Mouse (Mus musculus) heart, embryonic 13.5 days (tissue): ENCODE results near the gene Zbtb7b. TPM values are rescaled to one million over a fixed set of nuclear protein-coding genes. Genes with fewer than 3 reads are reported as not detected.

Experiments
- ATAC-seq: fragments of 200-750 bp; cut with Nextera tagmentation; 2 replicates; pipeline ENCODE4 v1.8.0; 2017; ENCODE audit warnings: moderate TSS enrichment; ENCODE audit not compliant: insufficient number of reproducible peaks, low FRiP score, low TSS enrichment; ENCODE audit errors: extremely low read depth
- H3K27ac ChIP-seq: fragments of 300-500 bp; sonication (generic); replicated peaks from 2 replicates; pipeline ENCODE4 v1.5.1; 2015; ENCODE audit warnings: moderate library complexity, mild to moderate bottlenecking, inconsistent platforms
- H3K27me3 ChIP-seq: fragments of 300-500 bp; sonication (generic); replicated peaks from 2 replicates; pipeline ENCODE4 v1.6.1; 2015; ENCODE audit warnings: mild to moderate bottlenecking, inconsistent platforms
- H3K36me3 ChIP-seq: fragments of 300-500 bp; sonication (generic); 2 replicates; pipeline ENCODE4 v1.6.1; 2015; ENCODE audit warnings: mild to moderate bottlenecking, inconsistent platforms
- H3K4me1 ChIP-seq: fragments of 300-500 bp; sonication (generic); 2 replicates; pipeline ENCODE4 v1.6.1; 2015; ENCODE audit warnings: inconsistent platforms
- H3K4me2 ChIP-seq: fragments of 300-500 bp; sonication (generic); 2 replicates; pipeline ENCODE4 v1.6.1; 2015; ENCODE audit warnings: inconsistent platforms, mild to moderate bottlenecking, moderate library complexity
- H3K4me3 ChIP-seq: fragments of 300-500 bp; sonication (generic); 2 replicates; pipeline ENCODE4 v1.5.1; 2015; ENCODE audit warnings: moderate library complexity, mild to moderate bottlenecking, inconsistent platforms
- H3K9ac ChIP-seq: fragments of 300-500 bp; sonication (generic); 2 replicates; pipeline ENCODE4 v1.6.1; 2015; ENCODE audit warnings: inconsistent platforms, mild to moderate bottlenecking, moderate library complexity
- H3K9me3 ChIP-seq: fragments of 300-500 bp; sonication (generic); 2 replicates; pipeline ENCODE4 v1.6.1; 2016; ENCODE audit warnings: inconsistent platforms
- WGBS: fragments of 180-500 bp; shearing (Covaris S2); methylation state at CpG from one replicate; pipeline ENCODE4 v1.1.7; 2015; ENCODE audit warnings: mixed read lengths; 5-methylcytosine and 5-hydroxymethylcytosine counted together
- polyA plus RNA-seq: library from polyadenylated mRNA; unstranded; fragments of >200 nt; fragmentation: Nextera tagmentation; extraction: Ambion mirVana; gene quantifications from 2 replicates; pipeline ENCODE4 v1.2.1, GENCODE M21; 2015

The Zbtb7b gene
- polyA plus RNA-seq, 1 experiment from 2014 or later = 1.9 TPM

DNA sequence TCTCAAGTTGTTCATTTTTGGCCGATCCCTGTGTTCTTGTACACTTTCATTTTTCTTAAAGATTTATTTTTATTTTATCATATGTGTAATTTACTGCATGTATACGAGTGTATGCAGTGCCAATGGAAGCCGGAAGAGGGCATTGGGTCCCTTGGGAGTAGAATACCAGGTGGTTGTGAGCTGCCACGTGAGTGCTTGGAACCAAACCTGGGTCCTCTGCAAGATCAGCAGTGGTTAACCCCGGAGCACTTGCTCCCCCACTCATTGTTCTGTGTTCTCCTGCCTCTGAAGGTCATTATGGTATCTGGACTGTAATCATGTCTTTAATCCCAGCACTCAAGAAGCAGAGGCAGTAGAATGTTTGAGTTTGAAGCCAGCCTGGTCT lies 30.6 kb upstream of the Zbtb7b start:
- H3K9me3 ChIP-seq = no peaks in the 10 kb centered on the region
- no peak overlapping the region for H3K4me2 ChIP-seq
- H3K27me3 ChIP-seq = no peaks in the 10 kb centered on the region
- no peak for ATAC-seq
- WGBS = 84% methylated on average over 5 of the region's 5 CpGs
- H3K4me1 ChIP-seq = peaks cover 50% of the 10 kb centered on the region
- H3K4me3 ChIP-seq = no peak overlapping the region
- no peak overlapping the region for H3K9ac ChIP-seq
- no peak overlapping the region for H3K27ac ChIP-seq
- peaks cover 58% of the 10 kb centered on the region for H3K36me3 ChIP-seq

DNA sequence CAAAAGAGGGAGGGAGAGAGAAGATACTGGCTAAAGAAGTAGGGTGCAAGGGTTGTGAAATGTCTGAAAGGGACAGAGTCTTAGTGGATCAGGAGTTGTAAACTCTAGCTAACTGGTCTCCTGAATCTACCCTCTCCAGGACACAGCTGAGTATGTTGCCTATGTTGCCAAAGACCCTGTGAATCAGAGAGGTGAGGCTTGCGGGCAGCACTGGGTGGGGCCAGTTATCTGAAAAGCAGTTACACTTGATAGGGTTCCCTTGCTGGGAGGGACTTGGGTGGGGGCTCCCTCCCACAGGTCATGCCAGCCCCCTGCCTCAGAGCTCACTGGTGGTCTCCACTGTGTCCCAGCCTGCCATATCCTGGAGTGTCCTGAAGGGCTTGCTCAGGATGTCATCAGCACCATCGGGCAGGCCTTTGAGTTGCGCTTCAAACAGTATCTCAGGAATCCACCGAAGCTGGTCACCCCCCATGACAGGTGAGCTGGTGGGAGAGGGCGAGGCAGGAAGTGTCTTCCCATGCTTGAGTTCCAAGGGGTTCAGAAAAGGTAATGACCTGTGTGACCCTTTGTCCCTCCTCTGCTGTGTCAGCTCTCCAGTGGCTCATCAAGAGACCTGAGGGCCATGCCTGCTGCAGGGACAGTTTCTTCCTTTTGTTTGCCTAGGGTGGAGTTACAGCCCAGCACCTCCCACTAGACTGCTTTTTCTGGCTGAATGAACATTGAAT lies 30.0 kb upstream of the Zbtb7b start:
- H3K27ac ChIP-seq = peak overlapping the region; percentile 10
- H3K4me1 ChIP-seq = peaks cover 55% of the 10 kb centered on the region

GRCm38 (mm10) chr3:89422556-89423205 lies 28.1 kb upstream of the Zbtb7b start:
- WGBS = 62% methylated on average over 6 of the region's 6 CpGs
- Histone ChIP-seq H3K27me3 (no peaks in the 10 kb centered on the region), H3K4me2 (peak overlapping the region; percentile 84), H3K9me3 (no peaks in the 10 kb centered on the region), H3K4me3 (peak overlapping the region; percentile 63), H3K27ac (peak overlapping the region; percentile 98; the same call in 1 of the 2 replicates), H3K4me1 (peaks cover 55% of the 10 kb centered on the region), H3K9ac (peak overlapping the region; percentile 89), H3K36me3 (peaks cover 46% of the 10 kb centered on the region)
- ATAC-seq = no peak

More for the DNA sequence above, 30.0 kb upstream of the Zbtb7b start:
- no peak overlapping the region for H3K4me3 ChIP-seq
- no peaks in the 10 kb centered on the region for H3K9me3 ChIP-seq
- H3K27me3 ChIP-seq = no peaks in the 10 kb centered on the region
- H3K36me3 ChIP-seq = peaks cover 58% of the 10 kb centered on the region
- no peak for ATAC-seq
- no peak overlapping the region for H3K4me2 ChIP-seq
- 63% methylated on average over 5 of the region's 5 CpGs for WGBS
- H3K9ac ChIP-seq = no peak overlapping the region; the same call in 1 of the 2 replicates

DNA sequence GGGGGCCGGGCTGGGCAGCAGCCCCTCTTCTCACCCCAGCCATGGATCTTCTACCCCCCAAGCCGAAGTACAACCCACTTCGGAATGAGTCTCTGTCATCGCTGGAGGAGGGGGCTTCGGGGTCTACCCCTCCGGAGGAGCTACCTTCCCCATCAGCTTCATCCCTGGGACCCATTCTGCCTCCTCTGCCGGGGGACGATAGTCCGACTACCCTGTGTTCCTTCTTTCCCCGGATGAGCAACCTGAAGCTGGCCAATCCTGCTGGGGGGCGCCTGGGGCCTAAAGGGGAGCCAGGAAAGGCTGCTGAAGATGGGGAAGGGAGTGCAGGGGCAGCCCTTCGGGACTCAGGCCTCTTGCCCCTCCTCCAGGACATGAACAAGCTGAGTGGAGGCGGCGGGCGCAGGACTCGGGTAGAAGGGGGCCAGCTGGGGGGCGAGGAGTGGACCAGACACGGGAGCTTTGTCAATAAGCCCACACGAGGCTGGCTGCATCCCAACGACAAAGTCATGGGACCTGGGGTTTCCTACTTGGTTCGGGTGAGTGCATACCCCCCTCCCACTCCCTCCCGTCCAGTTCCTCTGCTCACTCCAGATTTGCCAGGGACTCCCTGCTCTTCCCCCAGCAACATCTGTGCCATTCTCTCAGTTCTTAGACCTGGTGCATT lies 27.4 kb upstream of the Zbtb7b start:
- peak overlapping the region; percentile 98 for H3K27ac ChIP-seq
- WGBS = 6% methylated on average over 22 of the region's 22 CpGs
- H3K4me2 ChIP-seq = peak overlapping the region; percentile 84
- peaks cover 61% of the 10 kb centered on the region for H3K4me1 ChIP-seq
- H3K4me3 ChIP-seq = peak overlapping the region; percentile 63
- ATAC-seq = no peak
- H3K36me3 ChIP-seq = peaks cover 38% of the 10 kb centered on the region
- H3K27me3 ChIP-seq = no peaks in the 10 kb centered on the region
- H3K9ac ChIP-seq = peak overlapping the region; percentile 89
- no peaks in the 10 kb centered on the region for H3K9me3 ChIP-seq

DNA sequence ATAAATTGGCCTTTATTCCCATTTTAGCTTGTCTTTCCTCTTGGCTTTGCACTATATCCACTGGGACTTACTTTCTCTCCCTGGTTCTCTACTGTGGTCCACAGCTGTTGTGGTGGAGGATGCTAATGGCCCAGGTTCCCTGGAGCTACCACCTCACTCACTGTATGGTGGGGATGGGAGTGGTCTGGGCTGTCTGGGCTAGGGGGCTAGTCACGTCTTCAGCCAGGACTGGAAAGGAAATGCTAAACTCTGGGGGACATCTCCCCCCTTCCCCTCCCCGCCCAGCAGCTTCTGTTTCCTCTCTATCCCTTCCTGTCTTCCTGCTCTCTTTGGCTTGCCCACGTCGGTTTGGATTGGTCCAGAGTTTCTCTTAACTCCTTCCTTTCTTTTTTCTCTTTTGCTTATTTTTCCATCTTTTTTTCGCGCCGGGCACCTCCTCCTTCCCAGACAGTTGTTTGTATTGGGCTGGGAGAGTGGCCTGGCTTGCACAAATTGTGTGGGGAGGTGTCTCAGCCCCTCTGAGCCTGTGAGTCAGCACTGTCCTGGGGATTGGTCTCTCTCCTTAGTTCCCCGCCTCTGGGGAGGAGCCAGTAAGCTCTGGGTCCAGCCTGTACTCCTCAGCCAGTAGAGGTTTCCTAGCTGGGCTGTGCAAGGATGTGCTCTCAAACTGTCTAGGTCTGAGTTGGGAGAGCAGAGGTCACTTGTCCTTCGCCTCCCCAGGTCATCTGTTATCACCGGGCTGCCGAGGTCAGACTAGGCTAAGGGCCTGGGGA lies 26.6 kb upstream of the Zbtb7b start:
- WGBS = 5% methylated on average over 11 of the region's 11 CpGs
- peak overlapping the region; percentile 89 for H3K9ac ChIP-seq
- H3K4me1 ChIP-seq = peaks cover 69% of the 10 kb centered on the region
- ATAC-seq = peak; percentile 78
- peak overlapping the region; percentile 63 for H3K4me3 ChIP-seq
- H3K27ac ChIP-seq = peak overlapping the region; percentile 98
- peak overlapping the region; percentile 84 for H3K4me2 ChIP-seq
- H3K9me3 ChIP-seq = no peaks in the 10 kb centered on the region
- H3K27me3 ChIP-seq = no peaks in the 10 kb centered on the region
- peaks cover 34% of the 10 kb centered on the region for H3K36me3 ChIP-seq

DNA sequence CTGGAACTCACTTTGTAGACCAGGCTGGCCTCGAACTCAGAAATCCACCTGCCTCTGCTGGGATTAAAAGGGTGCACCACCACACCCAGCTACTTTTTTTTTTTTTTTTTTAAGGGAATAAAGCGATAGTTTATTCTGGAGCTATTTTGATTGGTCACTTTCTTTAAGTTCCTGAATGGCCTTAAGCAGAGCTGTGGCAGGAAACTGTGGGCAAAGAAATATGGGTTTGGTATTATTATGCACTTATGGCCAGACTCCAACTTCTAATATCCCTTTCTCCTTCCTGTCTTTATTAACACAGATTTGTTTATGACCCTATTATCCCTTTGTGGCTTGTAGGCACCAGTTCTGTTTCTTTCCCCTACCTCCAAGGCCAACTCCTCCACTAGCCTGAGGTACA lies 25.8 kb upstream of the Zbtb7b start:
- Histone ChIP-seq H3K4me3 (peak overlapping the region; percentile 74), H3K27me3 (no peaks in the 10 kb centered on the region), H3K36me3 (peaks cover 34% of the 10 kb centered on the region), H3K4me2 (peak overlapping the region; percentile 84), H3K27ac (peak overlapping the region; percentile 98), H3K9me3 (no peaks in the 10 kb centered on the region), H3K4me1 (peaks cover 69% of the 10 kb centered on the region), H3K9ac (peak overlapping the region; percentile 89)
- ATAC-seq = no peak
- 46% methylated on average over 2 of the region's 2 CpGs for WGBS

DNA sequence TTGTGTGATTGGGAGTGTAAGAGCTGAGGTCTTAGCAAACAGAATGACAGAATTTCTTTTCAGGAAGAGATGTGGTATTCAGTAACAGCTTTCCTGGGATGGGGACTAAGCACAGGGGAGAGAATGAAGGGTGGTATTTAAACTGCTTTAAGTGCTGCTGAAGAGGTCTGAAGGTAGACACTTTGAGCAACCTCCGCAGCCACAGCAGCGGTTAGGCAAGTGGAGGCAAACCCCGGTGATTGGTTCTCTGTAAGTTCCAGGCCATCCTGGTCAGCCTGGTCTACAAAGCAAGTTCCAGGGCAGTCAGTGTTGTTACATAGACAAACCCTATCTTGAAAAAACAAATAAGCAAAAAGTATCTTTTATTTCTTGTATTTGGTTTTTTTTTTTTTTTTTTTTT lies 25.4 kb upstream of the Zbtb7b start:
- no peak for ATAC-seq
- Histone ChIP-seq H3K4me1 (peaks cover 66% of the 10 kb centered on the region), H3K4me3 (peak overlapping the region; percentile 74)

GRCm38 (mm10) chr3:89419571-89419970 lies 25.0 kb upstream of the Zbtb7b start:
- H3K27ac ChIP-seq = peak overlapping the region; percentile 98
- WGBS = 2% methylated on average over 9 of the region's 9 CpGs
- H3K4me1 ChIP-seq = peaks cover 63% of the 10 kb centered on the region
- no peaks in the 10 kb centered on the region for H3K27me3 ChIP-seq
- H3K9me3 ChIP-seq = no peaks in the 10 kb centered on the region
- peak overlapping the region; percentile 85 for H3K9ac ChIP-seq
- H3K36me3 ChIP-seq = peaks cover 34% of the 10 kb centered on the region
- peak overlapping the region; percentile 84 for H3K4me2 ChIP-seq
- no peak for ATAC-seq
- peak overlapping the region; percentile 74 for H3K4me3 ChIP-seq

More for the DNA sequence above, 25.4 kb upstream of the Zbtb7b start:
- peak overlapping the region; percentile 85 for H3K9ac ChIP-seq
- H3K9me3 ChIP-seq = no peaks in the 10 kb centered on the region
- 9% methylated on average over 3 of the region's 3 CpGs for WGBS
- no peaks in the 10 kb centered on the region for H3K27me3 ChIP-seq
- H3K36me3 ChIP-seq = peaks cover 34% of the 10 kb centered on the region
- peak overlapping the region; percentile 98 for H3K27ac ChIP-seq
- H3K4me2 ChIP-seq = peak overlapping the region; percentile 84

- Histone ChIP-seq H3K36me3 (peaks cover 34% of the 10 kb centered on the region), H3K4me2 (peak overlapping the region; percentile 84), H3K9ac (peak overlapping the region; percentile 85), H3K4me1 (peaks cover 57% of the 10 kb centered on the region), H3K27ac (peak overlapping the region; percentile 98), H3K4me3 (peak overlapping the region; percentile 74), H3K27me3 (no peaks in the 10 kb centered on the region), H3K9me3 (no peaks in the 10 kb centered on the region)
- peak; percentile 15; the same call in 1 of the 2 replicates for ATAC-seq
- under 1% methylated on average over 16 of the region's 16 CpGs for WGBS
Observed at GRCm38 (mm10) chr3:89418861-89419250, 24.3 kb upstream of the Zbtb7b start.

DNA sequence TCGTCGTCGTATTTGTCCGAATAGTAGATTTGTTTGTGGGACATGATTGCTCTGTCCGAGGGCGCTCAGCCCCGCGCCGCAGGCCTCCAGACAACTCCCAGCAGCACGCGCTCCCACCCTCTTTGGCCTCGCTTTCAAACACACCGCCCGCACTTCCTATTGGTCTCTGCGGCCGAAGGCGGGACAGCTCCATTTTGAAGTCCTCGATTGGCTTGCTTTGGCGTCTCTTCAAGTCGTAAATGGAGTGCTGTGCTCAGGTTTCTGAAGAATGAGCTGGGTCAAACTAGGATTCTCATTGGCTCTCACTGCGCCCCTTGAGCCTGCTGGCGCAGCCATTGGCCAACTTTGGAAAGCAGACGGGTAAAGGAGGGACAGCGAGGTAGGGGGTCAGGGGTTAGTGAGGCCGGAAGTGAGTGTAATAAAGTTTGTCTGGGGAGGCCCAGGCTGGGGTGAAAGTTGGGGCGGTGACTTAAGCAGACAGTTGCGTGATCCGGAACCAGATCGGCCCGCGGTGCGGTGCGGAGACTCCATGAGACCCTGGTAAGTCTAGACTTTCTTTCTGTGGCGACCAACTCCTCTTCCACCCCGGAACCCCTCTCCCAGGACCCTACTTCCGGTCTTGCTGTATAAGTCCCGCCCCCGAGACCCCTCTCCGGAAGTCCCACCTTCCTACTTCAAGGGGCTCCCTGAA lies 23.7 kb upstream of the Zbtb7b start, which contains the start of the genes Cks1b and Shc1:
Gene Cks1b, minus strand, starts transcription at position 214 of the 691 bp plus-strand sequence.
Gene Shc1, plus strand, starts transcription at position 274 of the 691 bp plus-strand sequence.
- peak; percentile 82 for ATAC-seq
- H3K27ac ChIP-seq = peak within 1 kb of the TSS; percentile 98
- peaks cover 33% of the 10 kb centered on the region for H3K36me3 ChIP-seq
- peak within 1 kb of the TSS; percentile 74 for H3K4me3 ChIP-seq
- H3K4me1 ChIP-seq = peaks cover 51% of the 10 kb centered on the region
- H3K9me3 ChIP-seq = no peaks in the 10 kb centered on the region
- peak within 1 kb of the TSS; percentile 85 for H3K9ac ChIP-seq
- 1% methylated on average over 39 of the region's 39 CpGs for WGBS
- peak within 1 kb of the TSS; percentile 84 for H3K4me2 ChIP-seq
- H3K27me3 ChIP-seq = no peaks in the 10 kb centered on the region
